Mouse (Mus musculus) layer of hippocampus, adult 18-20 months (tissue): ENCODE data around the gene Serpine2. TPM values are rescaled to one million over a fixed set of nuclear protein-coding genes. Genes with fewer than 3 reads are reported as not detected.

Experiments used
- DNase-seq, 2 experiments: peaks; one replicate each; pipeline ENCODE4 v3.0.0; 2022; ENCODE audit warnings: low spot score in 2 of 2
- long read RNA-seq: library from polyadenylated mRNA; stranded (forward); transcript quantifications from one replicate; pipeline ENCODE4 v2.0.0, GENCODE M21; 2021
- total RNA-seq, 2 experiments: library from RNA; stranded (reverse); gene quantifications; 2 replicates each; pipeline ENCODE4 v1.2.3; 2021

Serpine2 gene
- 100 to 1,000 TPM; 130 to 138 TPM for total RNA-seq
- long read RNA-seq, transcript Serpine2-201 (9 exons, 2,210 nt), result major isoform, 380 of 402 reads
- long read RNA-seq, partial matches to known transcripts, result 11 of 402 reads
- long read RNA-seq, other reads (novel, unspliced or antisense), result 11 of 402 reads

DNA sequence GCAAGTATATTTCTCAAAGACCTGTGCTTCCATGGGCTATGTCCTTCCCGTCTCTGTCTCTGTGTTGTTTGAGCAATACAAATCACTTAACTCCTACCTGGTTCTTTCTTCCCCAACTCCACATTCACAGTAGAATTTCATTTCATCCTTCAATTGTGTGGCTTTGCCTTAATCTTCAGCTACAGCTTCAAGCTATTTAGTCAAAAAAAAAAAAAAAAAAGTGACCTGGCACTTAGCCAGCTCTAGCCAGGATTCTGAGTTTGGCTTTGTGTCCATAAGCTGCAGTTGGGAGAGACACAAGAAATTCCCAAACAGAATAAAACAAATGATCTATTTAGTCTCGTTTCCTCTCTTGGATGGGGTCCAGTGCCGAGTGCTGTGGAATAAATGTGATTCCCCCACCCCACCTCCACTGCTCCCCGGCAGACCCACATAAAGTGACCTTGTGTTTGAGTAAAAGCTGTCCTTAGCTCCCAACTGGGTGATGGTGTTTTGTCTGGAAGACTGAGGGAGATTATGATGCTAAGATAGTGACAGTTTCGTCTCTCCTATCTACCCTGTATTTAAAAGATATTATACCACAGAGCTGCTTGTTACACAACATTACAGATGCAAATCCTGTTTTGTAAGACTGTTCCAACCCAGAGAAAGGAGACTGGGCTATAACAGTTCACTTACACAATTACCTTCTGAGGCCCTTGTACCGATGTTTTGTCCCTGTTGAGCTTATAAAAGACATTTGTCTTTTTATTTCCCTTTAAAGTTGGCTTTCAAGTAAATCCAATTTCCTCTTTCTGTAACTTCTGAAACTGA, at the start of gene Serpine2:
Gene Serpine2 (minus strand): TSS at position 51 of the 813 bp plus-strand sequence.
- peak; percentile 4 to 25 for DNase-seq

DNA sequence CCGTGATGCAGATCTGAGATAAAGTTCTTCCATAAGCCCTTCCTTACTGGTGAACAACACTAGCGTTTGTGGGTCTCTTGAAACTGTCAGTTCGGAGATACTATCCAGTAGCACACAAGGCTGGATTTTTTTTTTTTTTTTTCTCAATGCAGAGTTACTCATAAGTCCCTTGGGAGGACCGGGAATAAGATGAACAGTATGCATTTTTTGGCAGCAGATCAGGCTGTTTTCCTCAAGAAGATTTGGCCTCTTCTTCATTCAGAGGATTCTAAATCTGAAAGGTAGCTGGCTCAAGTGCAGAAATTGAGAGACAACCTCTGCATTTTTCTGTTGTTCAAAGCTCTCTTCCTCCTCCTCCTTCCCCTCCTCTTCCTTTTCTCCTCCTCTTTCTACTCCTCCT, 46.8 kb upstream of the Serpine2 start:
- no peak for DNase-seq

DNA sequence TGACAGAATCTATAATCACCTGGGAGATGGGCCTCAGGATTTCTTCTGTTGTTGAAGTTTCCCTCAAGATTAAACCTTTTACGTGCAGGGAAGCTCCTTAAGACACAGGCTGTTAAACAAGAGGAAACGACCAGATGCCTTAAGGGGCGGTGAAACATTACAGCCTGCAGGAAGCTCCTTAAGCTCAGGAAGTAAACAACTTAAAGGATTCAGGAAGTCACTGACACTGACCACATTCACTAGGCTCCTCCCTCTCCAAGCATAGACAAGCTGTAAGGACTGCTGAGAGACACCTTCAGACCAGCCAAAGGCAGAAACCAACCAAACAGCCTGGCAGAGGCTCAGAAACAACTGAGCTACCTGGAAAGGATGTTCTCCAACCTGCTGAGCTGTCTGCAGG, 44.3 kb upstream of the Serpine2 start:
- DNase-seq, result no peak

DNA sequence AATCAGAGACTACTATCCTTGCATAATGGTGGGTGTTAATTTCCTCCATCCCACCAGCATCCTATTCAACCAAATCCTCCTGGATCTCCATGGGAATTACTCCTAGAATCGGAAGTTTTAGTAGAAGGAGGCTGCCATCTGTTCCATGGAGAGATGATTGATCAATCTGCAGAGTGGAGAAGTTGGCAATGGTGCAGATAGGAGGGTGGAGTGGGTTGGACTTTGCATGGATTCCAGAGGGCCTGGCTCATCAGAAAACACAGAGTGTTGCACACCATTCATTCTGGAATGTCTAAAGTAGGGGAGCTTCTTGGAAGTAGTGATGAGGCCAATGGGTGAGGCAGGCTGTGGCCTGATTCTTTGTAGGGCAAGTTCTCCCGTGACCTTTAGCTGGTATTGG, 41.9 kb upstream of the Serpine2 start:
- peak; percentile 77 to 78 for DNase-seq

DNA sequence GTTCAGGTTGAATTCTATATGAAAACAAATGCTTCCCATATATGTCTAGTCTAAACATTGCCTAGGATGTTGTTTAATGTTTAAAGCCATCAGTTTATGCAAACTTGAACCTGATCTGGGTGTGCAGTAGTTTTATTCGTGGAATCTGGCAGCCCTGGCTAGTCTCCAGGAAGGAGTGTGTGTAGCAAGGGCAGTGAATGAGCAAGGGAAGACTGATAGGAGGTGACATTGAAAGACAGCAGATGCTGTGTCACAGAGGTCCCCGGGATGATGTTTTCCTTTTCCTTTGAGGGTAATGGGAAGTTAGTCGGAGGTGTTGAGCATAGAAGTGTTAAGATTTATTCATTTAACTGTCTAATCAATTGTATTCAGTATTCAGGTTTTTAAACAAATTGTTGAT, 21.7 kb upstream of the Serpine2 start:
- no peak for DNase-seq

DNA sequence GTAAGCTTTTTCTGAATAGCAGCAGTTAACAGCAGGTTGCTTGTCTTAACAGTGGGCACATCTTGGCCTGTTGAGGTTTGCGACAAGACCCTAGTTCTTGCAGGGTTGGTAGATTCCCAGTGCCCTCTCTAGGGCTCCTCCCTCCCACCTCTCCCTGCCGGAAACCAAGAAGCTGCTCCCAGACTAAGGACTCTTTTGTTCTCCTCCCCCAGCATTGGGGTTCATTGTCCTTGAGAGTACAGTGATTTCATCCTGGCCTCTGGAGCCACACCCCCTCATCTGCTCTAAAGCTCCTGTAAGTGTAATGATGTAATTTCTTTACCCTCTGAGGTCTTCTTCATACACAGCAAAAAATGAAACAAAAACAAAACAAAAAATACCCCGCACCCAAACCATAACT, 13.8 kb upstream of the Serpine2 start:
- DNase-seq, result no peak

DNA sequence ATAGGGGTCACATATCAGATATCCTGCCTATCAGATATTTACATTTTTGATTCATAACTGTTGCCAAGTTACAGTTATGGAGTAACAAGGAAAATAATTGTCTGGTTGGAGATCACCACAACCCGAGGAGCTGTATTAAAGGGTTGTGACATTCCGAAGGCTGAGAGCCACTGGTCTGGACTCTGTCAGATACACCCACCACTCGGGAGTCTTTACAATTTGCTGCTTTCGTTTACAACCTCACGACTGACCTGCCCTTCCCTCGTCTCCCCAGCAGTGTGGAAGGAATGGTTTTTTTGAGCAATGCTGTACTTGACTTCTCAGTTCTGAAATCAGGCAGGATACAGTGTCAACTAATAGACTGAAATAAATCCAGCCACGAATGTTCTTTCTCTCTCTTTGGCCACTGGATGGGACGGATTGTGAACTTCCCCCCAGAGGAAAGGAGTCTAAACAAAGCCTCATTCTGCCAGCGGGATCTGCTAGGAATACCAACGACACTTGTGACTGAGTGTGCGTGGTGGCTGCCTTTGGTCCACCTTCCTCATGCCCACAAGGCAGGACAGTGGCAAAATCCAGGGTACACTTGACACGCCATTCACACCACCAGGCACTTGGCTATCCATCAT, 455 bp downstream of the Serpine2 start:
- DNase-seq, result peak in 1 of 2 experiments; percentile 25

DNA sequence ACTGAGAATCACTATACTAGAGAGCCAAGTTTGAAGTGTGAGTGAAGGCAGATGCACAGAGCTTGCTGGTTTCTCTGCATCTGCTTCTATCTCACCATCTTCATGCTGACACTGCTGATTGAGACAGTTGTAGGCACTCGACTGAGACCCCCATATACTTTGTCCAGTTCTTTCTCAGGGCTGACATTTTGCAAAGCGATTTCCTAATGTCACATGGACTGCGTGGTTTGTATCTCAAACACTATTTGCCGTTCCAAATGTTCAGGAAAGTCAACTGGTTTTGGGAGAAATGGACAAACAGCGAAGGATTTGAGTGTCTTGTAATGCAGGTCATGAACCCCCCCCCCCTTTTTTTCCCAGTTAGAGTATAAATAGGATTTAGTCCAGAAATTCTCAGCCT, 1.0 kb downstream of the Serpine2 start:
- no peak for DNase-seq

DNA sequence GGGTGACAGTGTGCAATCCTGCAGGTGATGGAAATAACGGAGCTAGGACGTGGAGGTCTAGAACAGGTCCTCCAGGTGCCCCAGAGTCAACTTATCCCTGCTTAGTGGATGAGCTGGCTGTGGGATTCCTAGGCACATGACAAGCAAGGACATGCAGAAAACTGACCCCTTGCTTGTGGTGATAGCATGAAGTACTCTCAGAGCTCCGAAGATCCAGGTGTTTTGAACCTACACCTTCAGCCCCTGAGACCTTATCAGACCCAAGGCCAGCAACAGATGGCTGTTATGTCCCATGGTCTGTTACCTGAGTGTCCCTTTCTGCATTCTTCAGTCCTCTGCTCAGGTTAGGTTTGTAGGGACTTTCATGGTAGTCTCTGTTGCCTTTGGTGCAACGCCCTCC, 2.0 kb downstream of the Serpine2 start:
- no peak for DNase-seq

DNA sequence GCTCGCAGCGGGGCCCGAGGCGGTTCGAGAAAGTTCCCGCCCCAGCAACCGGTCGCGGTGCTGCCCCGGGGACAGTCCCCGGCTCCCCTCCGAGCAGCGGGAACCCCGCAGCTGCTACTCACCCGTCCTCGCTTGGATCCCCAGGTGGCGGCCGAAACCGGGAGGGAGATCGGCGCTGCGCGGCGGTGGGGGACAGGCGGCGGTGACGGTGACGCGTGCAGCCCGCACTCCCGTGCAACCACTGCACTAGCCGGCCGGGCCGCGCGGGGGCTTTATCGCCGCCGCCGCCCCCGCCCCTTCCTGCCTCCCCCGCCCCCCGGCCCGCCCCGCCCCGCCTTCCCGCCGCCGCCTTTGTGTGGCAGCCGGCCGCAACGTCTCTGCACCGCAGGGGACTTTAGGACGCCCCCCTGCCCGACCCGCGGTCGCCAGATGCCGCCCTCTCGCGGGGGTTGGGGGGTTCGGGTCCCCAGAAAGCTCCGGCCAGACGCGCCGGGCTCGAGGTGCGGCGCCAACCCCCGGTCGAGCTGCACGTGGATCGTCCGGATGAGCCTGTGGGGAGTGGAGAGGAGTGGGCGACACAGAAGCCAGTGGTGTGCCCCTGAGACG, 2.5 kb downstream of the Serpine2 start:
- DNase-seq, result no peak

DNA sequence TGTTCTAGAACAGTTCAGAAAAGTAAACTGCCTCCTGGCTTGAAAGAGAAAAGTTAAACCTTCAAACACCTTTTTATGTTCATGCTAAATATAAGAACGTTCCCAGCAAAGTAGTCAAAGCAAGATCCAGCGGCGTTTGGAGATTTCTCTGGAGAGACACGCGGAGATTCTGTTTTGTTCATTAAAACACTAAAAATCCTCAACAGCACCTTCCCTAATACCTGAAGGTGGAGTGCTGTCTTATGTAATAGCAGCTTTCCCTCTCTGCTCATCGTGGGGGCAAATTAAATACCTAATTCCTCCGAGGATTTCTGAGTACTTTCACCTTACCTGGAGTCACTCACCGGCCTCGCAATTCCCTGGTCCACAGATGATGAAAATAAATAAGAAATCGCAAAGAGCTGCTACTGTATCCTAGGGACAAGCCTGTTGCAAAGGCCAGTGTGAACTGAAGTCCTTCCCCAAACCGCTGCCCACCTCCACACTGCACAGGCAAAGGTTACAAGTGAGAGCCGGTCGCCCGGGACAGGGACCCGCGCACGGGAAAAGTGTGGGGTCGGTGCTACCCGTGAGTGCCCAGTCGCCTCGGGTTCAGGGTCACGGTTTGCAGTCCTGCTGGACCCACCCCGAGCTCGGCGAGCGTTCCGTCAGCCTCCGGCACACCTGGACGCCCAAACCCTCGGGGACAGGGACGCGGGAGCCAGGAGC, 3.1 kb downstream of the Serpine2 start:
- DNase-seq, result no peak

DNA sequence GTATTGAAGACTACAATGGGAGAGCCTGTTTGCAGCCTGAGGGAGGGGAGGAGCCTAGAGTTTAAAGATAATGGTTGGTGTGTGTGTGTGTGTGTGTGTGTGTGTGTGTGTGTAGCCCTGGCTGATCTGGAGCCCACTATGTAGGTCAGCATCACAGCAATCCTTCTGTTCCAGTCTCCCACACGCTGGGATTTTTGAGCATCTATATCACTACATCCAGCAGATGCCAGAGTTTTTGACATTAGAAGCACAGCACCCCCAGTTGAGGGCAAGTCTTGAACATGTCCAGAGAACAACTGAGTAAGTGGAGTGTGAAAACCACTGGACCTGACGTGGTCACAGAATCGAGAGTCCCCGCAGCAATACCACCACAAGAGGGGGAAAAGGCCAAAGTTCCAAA, 4.2 kb downstream of the Serpine2 start:
- DNase-seq, result no peak

DNA sequence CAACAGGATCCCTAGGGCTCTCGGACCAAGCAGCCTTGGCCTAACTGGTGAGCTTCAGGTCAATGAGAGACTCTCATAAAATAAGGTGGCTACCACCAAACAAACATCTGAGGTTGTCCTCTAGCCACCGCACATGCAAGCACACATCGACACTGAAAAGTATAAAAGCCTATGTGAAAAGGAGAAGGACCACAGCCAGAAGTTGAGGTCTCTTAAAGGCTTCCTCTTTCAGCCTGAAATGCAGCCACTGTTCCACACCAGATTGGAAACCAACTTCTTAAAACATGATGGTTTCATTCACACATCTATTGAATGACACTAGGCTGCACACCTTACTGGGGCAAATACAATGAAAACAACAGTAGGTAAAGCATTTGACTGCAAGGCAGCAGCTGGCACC, 7.5 kb downstream of the Serpine2 start:
- DNase-seq, result no peak

DNA sequence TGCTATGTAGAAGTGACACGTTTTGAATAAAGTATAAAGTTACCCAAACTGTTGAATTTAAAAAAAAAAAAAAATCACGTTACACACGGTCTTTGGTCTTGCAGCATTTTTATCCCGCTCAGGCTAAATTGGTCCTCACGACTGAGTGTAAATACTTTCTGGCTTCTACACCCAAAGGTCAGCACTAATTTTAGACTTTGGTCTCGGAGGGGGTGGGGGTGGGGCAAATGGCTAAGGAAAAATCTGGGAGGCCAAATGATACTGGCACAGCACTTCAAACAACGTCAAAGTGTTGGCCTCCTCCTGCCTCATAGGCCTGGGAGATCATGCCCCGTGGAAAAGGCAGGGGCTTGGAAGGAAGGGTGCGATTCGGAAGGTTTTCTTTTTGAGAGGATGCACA, 10.6 kb downstream of the Serpine2 start:
- DNase-seq, result no peak

DNA sequence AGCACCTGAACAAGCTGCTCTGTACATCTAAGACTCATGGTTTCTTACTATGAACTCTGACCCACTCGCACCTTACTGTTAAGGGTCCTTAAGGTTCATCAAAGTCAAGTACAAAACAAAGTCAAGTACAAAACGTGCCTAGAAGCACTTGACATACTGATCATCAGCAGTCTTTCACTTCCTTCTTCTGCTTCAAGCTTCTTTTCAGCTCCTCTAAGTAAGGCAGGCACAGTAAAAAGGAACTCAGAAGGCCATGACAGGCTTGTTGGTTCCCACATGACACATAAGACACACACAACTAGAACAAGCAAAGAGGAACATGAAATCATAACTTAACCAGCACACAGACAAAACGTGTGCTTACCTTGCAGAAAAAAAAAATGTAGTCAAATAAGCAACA, 12.3 kb downstream of the Serpine2 start:
- DNase-seq, result no peak

DNA sequence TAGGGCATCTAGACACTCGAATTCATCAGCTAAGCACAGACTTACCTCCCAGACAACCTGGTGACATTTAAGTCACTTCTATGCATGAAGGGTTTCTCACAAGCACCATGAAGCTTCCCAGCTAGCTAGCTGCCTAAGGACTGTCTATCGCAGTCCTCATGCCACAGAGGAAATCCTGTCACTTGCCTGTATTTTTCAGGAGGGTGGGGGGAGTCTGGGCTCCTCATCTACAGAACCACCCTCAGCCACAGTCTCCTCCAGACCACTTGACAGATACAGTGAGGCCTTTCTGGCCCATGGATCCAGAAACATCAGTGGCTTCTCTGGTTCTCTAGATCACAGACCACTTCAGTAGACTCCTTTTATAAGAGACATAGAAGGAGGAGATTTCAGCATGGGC, 14.1 kb downstream of the Serpine2 start:
- no peak for DNase-seq

DNA sequence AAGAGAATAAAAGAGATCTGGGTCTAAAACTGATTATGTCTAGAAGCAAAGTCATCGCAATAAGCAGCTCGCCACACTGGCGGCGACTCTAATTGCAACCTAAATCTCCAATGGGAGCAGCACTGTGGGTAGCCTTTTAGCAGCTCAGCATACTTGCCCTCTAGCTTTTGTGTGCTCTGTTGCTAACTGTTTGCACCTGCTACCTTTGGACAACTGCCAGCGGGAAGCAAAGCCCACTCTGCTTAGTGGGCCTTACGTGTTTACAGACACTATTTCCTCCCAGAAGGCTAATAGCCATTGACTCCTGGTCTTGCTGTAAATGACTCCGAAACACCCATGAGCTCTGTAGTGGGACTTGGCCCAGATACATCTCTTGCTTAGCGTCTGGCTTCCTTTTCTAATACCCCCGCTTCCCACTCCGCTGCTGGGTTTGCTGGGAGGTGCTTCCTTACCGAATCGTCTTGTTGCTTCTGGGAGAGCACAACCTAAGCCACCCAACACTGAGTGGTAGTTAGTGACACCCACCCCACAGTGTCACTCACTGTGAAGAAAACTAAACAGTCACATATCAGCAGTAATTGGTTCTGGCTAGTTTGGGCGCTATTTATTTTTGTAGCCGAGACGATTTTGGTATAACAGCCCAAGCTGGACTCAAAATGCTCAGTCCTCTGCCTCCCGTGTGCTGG, 28.1 kb downstream of the Serpine2 start:
- DNase-seq, result no peak

DNA sequence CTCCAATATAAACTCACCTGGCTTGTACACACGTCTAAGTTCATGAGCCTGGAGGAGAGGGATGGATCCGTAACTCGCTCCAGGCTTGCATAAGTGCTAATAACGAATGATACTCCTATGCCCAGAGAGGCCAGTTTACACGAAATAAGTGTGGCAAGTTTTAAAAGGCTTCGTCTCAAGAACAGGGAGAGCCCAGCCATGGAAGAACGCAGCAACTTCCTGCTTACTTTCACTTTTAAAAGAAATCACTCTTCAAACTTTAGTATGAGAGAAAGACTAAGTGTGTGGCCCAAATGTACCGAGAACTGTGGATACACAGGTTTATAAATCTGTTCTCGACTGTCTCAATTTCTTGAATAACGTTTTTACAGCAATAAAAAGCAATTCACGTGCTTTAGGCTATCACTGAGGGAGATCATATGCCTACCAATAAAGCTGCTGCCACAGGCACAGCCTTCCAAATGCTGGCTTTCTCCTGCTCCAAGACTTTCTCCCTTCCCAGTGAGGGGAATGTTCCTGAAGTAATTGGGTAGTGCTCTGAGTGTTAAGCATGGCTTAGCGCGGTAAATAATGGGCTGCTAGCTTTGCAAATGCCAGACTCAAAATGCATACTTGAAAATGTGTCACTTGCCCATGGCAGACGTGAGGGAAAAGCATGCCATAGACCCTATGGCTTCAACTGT, 36.9 kb downstream of the Serpine2 start:
- no peak for DNase-seq

DNA sequence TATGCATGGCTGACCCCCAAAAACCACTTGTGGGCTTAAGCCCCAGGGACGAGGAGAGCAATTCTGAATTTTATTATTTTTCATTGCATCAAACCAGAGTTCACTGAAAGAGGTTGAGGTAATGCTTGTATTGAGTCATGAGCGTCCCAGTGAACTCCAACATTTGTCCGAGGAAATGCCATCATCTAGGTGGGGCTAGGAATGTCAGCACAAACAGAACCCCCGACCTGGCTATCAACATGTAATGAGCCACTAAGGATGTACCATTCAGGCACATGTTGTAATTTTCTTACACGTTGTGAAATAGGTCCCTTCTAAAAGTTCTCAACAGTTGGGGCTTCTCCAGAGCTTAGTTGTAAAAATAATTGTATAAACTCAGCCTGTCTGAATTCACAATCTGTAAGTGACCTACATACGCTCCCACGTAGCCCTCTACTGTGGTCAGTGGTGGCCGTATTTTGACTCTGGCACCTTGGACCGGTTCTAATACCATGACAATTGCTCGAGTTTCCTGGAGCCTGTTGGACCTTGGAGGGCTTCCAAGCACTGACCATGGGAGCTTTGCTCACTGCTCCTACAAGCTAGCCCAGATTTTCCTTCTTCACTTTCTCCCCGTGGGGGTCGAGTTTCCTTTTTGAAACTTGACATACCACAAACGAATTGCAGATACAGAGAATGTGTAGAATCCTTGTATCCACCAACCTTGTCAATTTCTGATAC, 38.0 kb downstream of the Serpine2 start:
- peak in 1 of 2 experiments; percentile 41 for DNase-seq
